Mouse (Mus musculus): Measurements from ENCODE around the gene Heg1. TPM values are rescaled to one million over a fixed set of nuclear protein-coding genes. Genes with fewer than 3 reads are reported as not detected.

The Heg1 gene
- 18.4 and 19.9 TPM in 2 replicates for polyA plus RNA-seq (2015; fragmentation: Nextera tagmentation; extraction: Ambion mirVana)

GRCm38 (mm10) chr16:33684162-33684702 is at the start of gene Heg1:
Gene Heg1, plus strand, starts transcription at chr16:33684370.
- peak within 1 kb of the TSS; percentile 79 for H3K27ac ChIP-seq
- ATAC-seq (replicated peaks; ENCODE audit: low FRiP score) = peak; percentile 85
- H3K4me1 ChIP-seq = peaks cover 48% of the 10 kb centered on the region
- H3K9ac ChIP-seq = peak within 1 kb of the TSS; percentile 89
- 0 out of 2 replicates have a peak, but pooled peaks cover 7% of the 10 kb centered on the region for H3K27me3 ChIP-seq
- H3K36me3 ChIP-seq = no peaks in the 10 kb centered on the region
- no peaks in the 10 kb centered on the region for H3K9me3 ChIP-seq (replicated peaks)
- WGBS = under 1% methylated on average over 45 of the region's 57 CpGs
- H3K4me2 ChIP-seq = peak within 1 kb of the TSS; percentile 96
- peak within 1 kb of the TSS; percentile 80 for H3K4me3 ChIP-seq (replicated peaks)

GRCm38 (mm10) chr16:33635836-33636595 is 48.2 kb upstream of the Heg1 start:
- H3K27ac ChIP-seq = no peak overlapping the region
- H3K9ac ChIP-seq = no peak overlapping the region
- H3K4me3 ChIP-seq (replicated peaks) = no peak overlapping the region
- no peak overlapping the region for H3K4me2 ChIP-seq
- ATAC-seq (replicated peaks; ENCODE audit: low FRiP score) = no peak
- H3K27me3 ChIP-seq = no peaks in the 10 kb centered on the region
- H3K4me1 ChIP-seq = no peaks in the 10 kb centered on the region
- H3K36me3 ChIP-seq = no peaks in the 10 kb centered on the region
- 82% methylated on average over 12 of the region's 12 CpGs for WGBS
- H3K9me3 ChIP-seq (replicated peaks) = no peaks in the 10 kb centered on the region

DNA sequence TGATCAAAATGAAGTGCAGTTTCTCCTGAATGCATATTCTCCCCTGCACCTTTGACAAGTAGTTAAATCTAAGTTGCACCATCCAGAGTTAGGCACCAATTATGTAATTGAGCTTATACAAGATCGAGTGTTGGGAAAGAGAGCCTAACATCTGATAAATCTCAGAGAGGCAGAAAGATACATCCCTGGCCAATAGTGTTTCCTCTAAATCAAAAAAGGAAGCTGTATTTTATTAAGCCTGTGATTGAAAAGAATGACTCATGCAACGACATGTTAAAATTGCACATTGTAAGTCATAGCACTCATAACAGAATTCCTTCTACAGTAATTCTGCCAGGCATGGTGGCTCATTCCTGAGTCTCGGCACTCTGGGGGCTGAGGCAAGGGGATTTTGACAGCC is 42.4 kb upstream of the Heg1 start:
- H3K4me3 ChIP-seq (replicated peaks) = no peak overlapping the region
- H3K36me3 ChIP-seq = no peaks in the 10 kb centered on the region
- H3K27me3 ChIP-seq = no peaks in the 10 kb centered on the region
- H3K9ac ChIP-seq = no peak overlapping the region
- WGBS = 60% methylated on average over 3 of the region's 3 CpGs
- H3K4me2 ChIP-seq = no peak overlapping the region
- ATAC-seq (replicated peaks; ENCODE audit: low FRiP score) = no peak
- no peak overlapping the region for H3K27ac ChIP-seq
- no peaks in the 10 kb centered on the region for H3K9me3 ChIP-seq (replicated peaks)
- no peaks in the 10 kb centered on the region for H3K4me1 ChIP-seq

GRCm38 (mm10) chr16:33653116-33653515 is 31.1 kb upstream of the Heg1 start:
- Histone ChIP-seq H3K36me3 (no peaks in the 10 kb centered on the region), H3K9ac (no peak overlapping the region), H3K4me2 (no peak overlapping the region), H3K4me1 (no peaks in the 10 kb centered on the region), H3K27me3 (no peaks in the 10 kb centered on the region), H3K27ac (no peak overlapping the region), H3K4me3 (replicated peaks) (no peak overlapping the region), H3K9me3 (replicated peaks) (peaks cover 2% of the 10 kb centered on the region; the same call in 1 of the 2 replicates)
- 89% methylated on average over 6 of the region's 6 CpGs for WGBS
- no peak for ATAC-seq (replicated peaks; ENCODE audit: low FRiP score)

- ATAC-seq (replicated peaks; ENCODE audit: low FRiP score) = no peak
- H3K27ac ChIP-seq = no peak overlapping the region
- no peak overlapping the region for H3K4me3 ChIP-seq (replicated peaks)
- H3K9me3 ChIP-seq (replicated peaks) = no peaks in the 10 kb centered on the region; the same call in 1 of the 2 replicates
- H3K4me1 ChIP-seq = peaks cover 7% of the 10 kb centered on the region; the same call in 1 of the 2 replicates
- H3K9ac ChIP-seq = no peak overlapping the region
- no peak overlapping the region for H3K4me2 ChIP-seq
- no peaks in the 10 kb centered on the region for H3K36me3 ChIP-seq
- H3K27me3 ChIP-seq = no peaks in the 10 kb centered on the region
- 95% methylated on average over 3 of the region's 3 CpGs for WGBS
These were observed 28.7 kb upstream of the Heg1 start for GRCm38 (mm10) chr16:33655443-33655842.

GRCm38 (mm10) chr16:33657191-33657590 is 27.0 kb upstream of the Heg1 start:
- Histone ChIP-seq H3K27me3 (no peaks in the 10 kb centered on the region), H3K36me3 (no peaks in the 10 kb centered on the region), H3K27ac (no peak overlapping the region), H3K4me2 (no peak overlapping the region), H3K9me3 (replicated peaks) (no peaks in the 10 kb centered on the region), H3K4me3 (replicated peaks) (no peak overlapping the region), H3K4me1 (peaks cover 7% of the 10 kb centered on the region; the same call in 1 of the 2 replicates), H3K9ac (no peak overlapping the region)
- no peak for ATAC-seq (replicated peaks; ENCODE audit: low FRiP score)
- whole genome bisulfite sequencing = 92% methylated on average over 3 of the region's 3 CpGs

DNA sequence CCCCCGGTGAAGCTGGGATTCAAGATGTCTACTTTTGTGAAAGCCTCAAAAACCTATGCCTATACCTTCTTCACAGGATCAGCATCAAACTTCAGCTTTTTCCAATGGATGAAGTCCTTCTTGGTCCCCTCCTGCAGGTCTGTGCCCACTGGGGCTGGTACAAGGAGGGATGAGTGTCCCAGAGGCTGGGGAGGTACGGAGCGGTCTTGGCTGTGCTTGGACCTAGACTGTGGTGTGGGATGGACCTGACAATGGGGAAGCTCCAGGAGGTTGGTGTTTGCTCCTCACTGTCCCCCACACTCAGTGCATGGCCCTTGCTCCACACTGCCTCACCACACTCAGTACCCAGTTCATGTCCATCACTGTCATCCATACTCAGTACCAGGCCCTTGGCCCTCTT is 26.0 kb upstream of the Heg1 start:
- WGBS = 96% methylated on average over 3 of the region's 3 CpGs
- H3K27ac ChIP-seq = no peak overlapping the region

GRCm38 (mm10) chr16:33659521-33659920 is 24.6 kb upstream of the Heg1 start:
- no peak overlapping the region for H3K4me2 ChIP-seq
- no peak overlapping the region for H3K4me3 ChIP-seq (replicated peaks)
- no peak overlapping the region for H3K27ac ChIP-seq
- H3K4me1 ChIP-seq = peaks cover 7% of the 10 kb centered on the region; the same call in 1 of the 2 replicates
- no peaks in the 10 kb centered on the region for H3K9me3 ChIP-seq (replicated peaks)
- ATAC-seq (replicated peaks; ENCODE audit: low FRiP score) = no peak
- H3K36me3 ChIP-seq = no peaks in the 10 kb centered on the region
- H3K9ac ChIP-seq = no peak overlapping the region
- no peaks in the 10 kb centered on the region for H3K27me3 ChIP-seq
- 93% methylated on average over 5 of the region's 5 CpGs for WGBS

More for the DNA sequence above, 26.0 kb upstream of the Heg1 start:
- no peak; the same call in 1 of the 2 replicates for ATAC-seq (replicated peaks; ENCODE audit: low FRiP score)
- Histone ChIP-seq H3K9me3 (replicated peaks) (no peaks in the 10 kb centered on the region), H3K27me3 (no peaks in the 10 kb centered on the region), H3K36me3 (no peaks in the 10 kb centered on the region), H3K4me1 (peaks cover 7% of the 10 kb centered on the region; the same call in 1 of the 2 replicates), H3K4me2 (no peak overlapping the region), H3K9ac (no peak overlapping the region), H3K4me3 (replicated peaks) (no peak overlapping the region)

GRCm38 (mm10) chr16:33660125-33660524 is 24.0 kb upstream of the Heg1 start:
- H3K27ac ChIP-seq = no peak overlapping the region
- no peak for ATAC-seq (replicated peaks; ENCODE audit: low FRiP score)

DNA sequence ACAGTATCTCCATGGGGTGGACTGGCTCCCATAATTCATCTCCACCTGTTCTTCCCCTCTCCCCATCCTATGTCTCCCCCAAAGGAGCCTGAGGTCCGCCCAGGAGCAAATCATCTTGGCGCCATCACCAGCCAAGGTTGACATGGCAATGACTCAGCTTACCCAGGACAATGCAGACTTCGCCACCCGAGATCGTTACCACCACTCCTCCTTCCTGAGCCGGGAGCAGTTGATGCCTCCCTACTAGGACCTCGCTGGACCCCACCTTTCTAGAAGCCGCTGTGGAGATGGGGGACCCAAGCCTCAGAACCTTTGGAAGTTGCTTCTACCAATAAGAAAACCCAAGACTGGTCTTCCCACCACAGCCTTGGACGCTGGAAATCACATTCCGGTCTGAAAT is 21.3 kb upstream of the Heg1 start:
- H3K9ac ChIP-seq = no peak overlapping the region
- no peak overlapping the region for H3K4me3 ChIP-seq (replicated peaks)
- no peak overlapping the region for H3K4me2 ChIP-seq
- H3K36me3 ChIP-seq = no peaks in the 10 kb centered on the region
- ATAC-seq (replicated peaks; ENCODE audit: low FRiP score) = no peak
- H3K4me1 ChIP-seq = peaks cover 7% of the 10 kb centered on the region; the same call in 1 of the 2 replicates
- no peaks in the 10 kb centered on the region for H3K27me3 ChIP-seq
- no peak overlapping the region for H3K27ac ChIP-seq
- 96% methylated on average over 10 of the region's 10 CpGs for WGBS
- H3K9me3 ChIP-seq (replicated peaks) = no peaks in the 10 kb centered on the region

More at GRCm38 (mm10) chr16:33660125-33660524, 24.0 kb upstream of the Heg1 start:
- no peak overlapping the region for H3K9ac ChIP-seq
- no peaks in the 10 kb centered on the region for H3K27me3 ChIP-seq
- WGBS = 55% methylated on average over 5 of the region's 5 CpGs
- H3K36me3 ChIP-seq = no peaks in the 10 kb centered on the region
- H3K4me2 ChIP-seq = no peak overlapping the region
- peaks cover 7% of the 10 kb centered on the region; the same call in 1 of the 2 replicates for H3K4me1 ChIP-seq
- no peaks in the 10 kb centered on the region for H3K9me3 ChIP-seq (replicated peaks)
- H3K4me3 ChIP-seq (replicated peaks) = no peak overlapping the region

- ATAC-seq (replicated peaks; ENCODE audit: low FRiP score) = no peak
- no peaks in the 10 kb centered on the region for H3K27me3 ChIP-seq
- H3K9me3 ChIP-seq (replicated peaks) = no peaks in the 10 kb centered on the region
These were observed 17.9 kb upstream of the Heg1 start for GRCm38 (mm10) chr16:33666226-33666625.

DNA sequence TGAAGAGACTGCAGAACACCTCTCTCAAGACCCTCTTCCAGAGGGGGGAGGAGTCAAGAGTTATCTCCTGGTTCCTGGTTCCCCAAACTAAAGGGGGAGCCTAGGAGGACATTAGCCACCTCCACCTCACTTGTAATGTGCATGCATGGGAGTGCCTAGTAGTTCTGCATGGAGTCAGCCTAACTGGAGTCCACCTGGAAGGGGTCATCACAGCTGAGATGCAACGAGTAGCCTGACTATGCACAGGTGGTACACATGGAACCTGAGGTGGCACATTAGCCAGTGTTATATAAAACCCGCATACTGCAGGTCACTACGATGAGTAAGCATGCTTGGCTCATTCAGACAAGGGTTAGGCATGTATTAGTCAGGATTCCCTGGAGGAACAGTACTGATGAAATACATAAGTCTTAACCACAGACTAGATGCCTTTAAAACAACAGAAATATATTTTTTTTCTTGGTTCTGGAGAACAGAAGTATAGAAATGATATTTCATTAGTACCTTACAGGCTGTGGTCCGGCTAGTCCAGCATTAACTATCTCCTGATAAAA is 17.1 kb upstream of the Heg1 start:
- Histone ChIP-seq H3K36me3 (no peaks in the 10 kb centered on the region), H3K4me3 (replicated peaks) (no peak overlapping the region), H3K27ac (no peak overlapping the region), H3K4me1 (no peaks in the 10 kb centered on the region), H3K27me3 (no peaks in the 10 kb centered on the region), H3K4me2 (no peak overlapping the region), H3K9ac (no peak overlapping the region), H3K9me3 (replicated peaks) (no peaks in the 10 kb centered on the region)
- WGBS = 89% methylated on average over 4 of the region's 4 CpGs
- no peak for ATAC-seq (replicated peaks; ENCODE audit: low FRiP score)

More at GRCm38 (mm10) chr16:33666226-33666625, 17.9 kb upstream of the Heg1 start:
- 81% methylated on average over 6 of the region's 6 CpGs for WGBS
- Histone ChIP-seq H3K4me1 (no peaks in the 10 kb centered on the region), H3K4me3 (replicated peaks) (no peak overlapping the region), H3K4me2 (no peak overlapping the region), H3K9ac (no peak overlapping the region), H3K36me3 (no peaks in the 10 kb centered on the region), H3K27ac (no peak overlapping the region)

Data from kidney, embryonic 15.5 days (tissue).